15 mouse cellular contexts compared by ENCODE assay signal in the genomic region with DNA sequence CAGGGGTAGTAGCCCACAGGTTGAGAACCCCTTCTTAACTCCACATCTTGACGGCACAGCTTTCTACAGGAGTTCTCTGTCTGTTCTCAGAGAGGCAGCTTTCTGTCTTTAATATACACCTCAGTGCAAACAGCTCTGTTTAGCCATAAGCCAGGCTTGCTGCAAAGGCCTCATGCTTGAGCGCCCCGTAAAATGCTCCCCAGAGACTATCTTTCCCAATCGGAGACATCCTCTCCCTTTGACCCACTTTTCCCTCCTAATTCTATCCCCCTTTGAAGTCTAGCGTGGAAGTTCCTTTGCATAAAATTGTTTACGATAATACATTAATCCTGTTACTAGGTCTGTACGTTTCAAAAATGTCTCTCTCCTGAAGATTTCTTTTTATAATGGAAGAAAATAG.
"Had no signal": no experiment of that assay in that cellular context is flagged by ENCODE, and none has a peak within 500 bp of the region (broad histone marks: within the 10 kb centered on the region; RNA-seq: fewer than 3 reads in every experiment).

No protein-coding gene starts in this region.

- DNase-seq: kidney, adult 11 months; kidney, adult 9 months; kidney, postnatal 10 days; lung, postnatal 10 days; lung, postnatal 4 days; right cerebral cortex, postnatal 4 days; spleen, adult 18-20 months; thymus, adult 18-20 months; thymus, postnatal 14 days had no signal

- H3K9me3 ChIP-seq: limb, embryonic 15.5 days; liver, embryonic 12.5 days; midbrain, embryonic 12.5 days; neural tube, embryonic 15.5 days had no signal

- H3K36me3 ChIP-seq: limb, embryonic 15.5 days; liver, embryonic 12.5 days; midbrain, embryonic 12.5 days; neural tube, embryonic 15.5 days had no signal

- H3K4me1 ChIP-seq: limb, embryonic 15.5 days; liver, embryonic 12.5 days; midbrain, embryonic 12.5 days had no signal

- H3K9ac ChIP-seq: limb, embryonic 15.5 days; liver, embryonic 12.5 days; lung, embryonic 14.5 days; midbrain, embryonic 12.5 days; neural tube, embryonic 15.5 days had no signal

- ATAC-seq: liver, embryonic 12.5 days had no signal

- H3K27ac ChIP-seq: limb, embryonic 15.5 days; liver, embryonic 12.5 days; midbrain, embryonic 12.5 days; neural tube, embryonic 15.5 days had no signal

- H3K4me3 ChIP-seq: limb, embryonic 15.5 days; liver, embryonic 12.5 days; midbrain, embryonic 12.5 days; myocyte; neural tube, embryonic 15.5 days had no signal

- H3K27me3 ChIP-seq: limb, embryonic 15.5 days; liver, embryonic 12.5 days; midbrain, embryonic 12.5 days; neural tube, embryonic 15.5 days had no signal

- H3K4me2 ChIP-seq: limb, embryonic 15.5 days; liver, embryonic 12.5 days; lung, embryonic 14.5 days; midbrain, embryonic 12.5 days; neural tube, embryonic 15.5 days had no signal
